Mouse (Mus musculus) layer of hippocampus, adult 9-11 months (tissue): Measurements from ENCODE around the gene Olfr876.
"Not testable (repeated sequence)": the region's sequence is repeated elsewhere in the genome, so short reads cannot be mapped to it uniquely, and the experiment has no call there.

ENCODE experiments used
- DNase-seq: peaks from one replicate; pipeline ENCODE4 v3.0.0; 2022

The Olfr876 gene

DNA sequence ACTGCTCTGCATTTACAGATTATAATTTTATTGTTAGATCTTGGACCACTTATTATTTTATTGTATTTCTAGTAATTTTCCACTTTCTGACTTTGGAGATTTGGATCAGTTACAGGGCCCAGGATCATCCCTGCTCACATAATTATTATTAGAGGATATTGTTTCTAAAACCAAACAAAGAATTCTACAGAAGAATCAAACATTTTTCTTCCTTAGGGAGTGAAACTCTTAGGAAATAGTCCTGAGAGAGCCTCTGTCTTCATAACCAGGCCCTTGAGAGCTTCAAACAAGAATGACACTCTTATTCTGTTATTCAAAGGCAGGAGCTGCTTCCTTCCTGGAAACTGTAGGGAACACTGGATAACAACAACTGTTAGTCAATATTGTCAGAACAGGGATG lies at the start of gene Olfr876:
TSS of gene Olfr876 (plus strand) at position 301 of the 400 bp plus-strand sequence.
- no peak for DNase-seq

DNA sequence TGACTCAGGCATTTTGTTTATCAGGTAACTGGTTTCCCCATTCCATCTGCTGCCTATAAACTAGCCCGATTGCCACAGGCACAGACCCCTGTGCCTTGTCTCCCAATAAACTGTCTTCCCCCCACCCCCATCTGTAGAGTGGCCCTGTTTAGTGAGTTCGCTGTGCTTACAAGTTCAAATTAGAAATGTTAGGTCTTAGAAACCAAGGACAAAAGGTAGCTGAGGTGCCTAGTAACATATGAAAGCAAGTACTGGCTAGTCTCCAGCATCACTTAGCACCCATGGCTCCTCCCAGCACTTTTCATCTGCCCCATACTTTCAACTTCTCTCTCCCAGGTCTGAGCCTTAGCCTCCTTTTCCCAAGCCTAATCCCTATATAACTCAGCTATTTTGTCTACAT lies 41.1 kb upstream of the Olfr876 start:
- DNase-seq, result no peak

DNA sequence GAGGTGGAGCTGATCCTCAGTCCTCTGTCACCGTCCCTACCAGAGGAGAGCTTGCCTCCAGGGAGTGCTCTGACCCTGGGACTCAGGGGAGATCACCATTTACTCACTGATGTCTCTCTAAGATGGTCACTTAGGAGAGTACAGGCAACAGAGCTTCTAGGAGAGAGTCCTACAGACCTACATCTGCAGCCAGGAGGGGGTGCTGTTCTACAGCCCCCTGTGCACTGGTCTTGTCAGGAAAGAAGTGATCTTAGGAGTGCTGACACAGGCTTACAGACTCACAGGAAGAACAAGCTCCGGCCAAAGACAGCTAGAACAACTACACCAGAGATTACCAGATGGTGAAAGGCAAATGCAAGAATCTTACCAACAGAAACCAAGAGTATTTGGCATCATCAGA lies 40.3 kb upstream of the Olfr876 start:
- DNase-seq, result no peak

DNA sequence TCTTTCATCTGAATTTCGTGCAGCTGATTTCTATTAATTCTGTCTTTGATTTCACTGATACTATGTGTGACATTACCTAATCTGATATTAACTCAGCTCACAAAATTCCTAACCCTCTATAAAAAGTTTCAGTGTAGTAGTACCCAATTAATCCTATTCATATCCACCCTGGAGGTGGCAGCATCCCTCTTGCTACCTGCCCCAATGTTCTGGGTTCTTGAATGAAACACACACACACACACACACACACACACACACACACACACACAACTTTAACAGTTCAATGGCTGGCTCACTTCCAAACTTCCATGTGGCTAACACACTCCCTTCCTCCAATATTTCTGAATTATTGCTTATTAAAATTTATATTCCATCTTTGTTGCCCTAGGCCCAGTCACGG lies 32.2 kb upstream of the Olfr876 start:
- no peak for DNase-seq

DNA sequence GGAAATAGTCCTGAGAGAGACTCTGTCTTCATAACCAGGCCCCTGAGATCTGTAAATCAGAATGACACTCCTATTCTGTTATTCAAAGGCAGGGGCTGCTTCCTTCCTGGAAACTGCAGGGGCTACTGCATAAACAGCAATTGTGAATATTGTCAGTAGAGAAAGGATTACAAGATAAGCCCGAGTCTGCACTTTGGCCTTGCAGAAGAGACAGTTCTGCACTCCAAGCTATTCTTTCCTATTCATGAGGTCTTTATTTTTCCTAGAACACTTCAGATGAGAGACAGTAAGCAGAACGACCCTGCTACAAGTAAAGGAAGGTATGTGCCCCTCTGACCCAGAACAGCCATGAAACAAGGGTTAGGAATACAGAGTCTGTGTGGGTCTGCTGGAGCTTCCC lies 31.1 kb upstream of the Olfr876 start, which contains the start of gene Olfr875:
TSS of gene Olfr875 (plus strand) at position 99 of the 400 bp plus-strand sequence.
- DNase-seq, result no peak

DNA sequence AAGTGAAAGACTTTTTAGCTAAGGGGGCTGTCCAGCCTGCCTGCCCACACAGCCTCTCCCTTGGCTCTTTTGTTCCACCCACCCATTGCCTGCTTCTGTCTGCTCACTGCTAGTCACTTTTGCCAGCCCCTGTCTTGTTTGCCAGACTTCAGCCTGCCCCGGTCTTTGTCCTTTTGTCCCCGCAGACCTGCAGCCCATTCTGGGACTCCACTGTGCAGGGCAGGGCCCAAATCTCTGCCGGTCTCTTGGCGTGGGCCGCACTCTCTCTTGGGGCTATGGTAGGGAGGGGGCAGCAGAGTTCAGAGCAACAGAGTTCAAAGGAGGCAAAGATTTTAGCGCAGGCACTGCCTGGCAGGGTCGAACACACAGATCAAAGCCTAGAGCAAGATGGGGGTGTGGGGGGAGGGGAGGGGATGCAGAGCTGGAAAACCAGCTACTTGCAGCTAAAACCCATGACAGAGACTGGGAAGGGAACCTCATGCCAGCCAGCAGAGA lies 20.0 kb upstream of the Olfr876 start:
- no peak for DNase-seq

DNA sequence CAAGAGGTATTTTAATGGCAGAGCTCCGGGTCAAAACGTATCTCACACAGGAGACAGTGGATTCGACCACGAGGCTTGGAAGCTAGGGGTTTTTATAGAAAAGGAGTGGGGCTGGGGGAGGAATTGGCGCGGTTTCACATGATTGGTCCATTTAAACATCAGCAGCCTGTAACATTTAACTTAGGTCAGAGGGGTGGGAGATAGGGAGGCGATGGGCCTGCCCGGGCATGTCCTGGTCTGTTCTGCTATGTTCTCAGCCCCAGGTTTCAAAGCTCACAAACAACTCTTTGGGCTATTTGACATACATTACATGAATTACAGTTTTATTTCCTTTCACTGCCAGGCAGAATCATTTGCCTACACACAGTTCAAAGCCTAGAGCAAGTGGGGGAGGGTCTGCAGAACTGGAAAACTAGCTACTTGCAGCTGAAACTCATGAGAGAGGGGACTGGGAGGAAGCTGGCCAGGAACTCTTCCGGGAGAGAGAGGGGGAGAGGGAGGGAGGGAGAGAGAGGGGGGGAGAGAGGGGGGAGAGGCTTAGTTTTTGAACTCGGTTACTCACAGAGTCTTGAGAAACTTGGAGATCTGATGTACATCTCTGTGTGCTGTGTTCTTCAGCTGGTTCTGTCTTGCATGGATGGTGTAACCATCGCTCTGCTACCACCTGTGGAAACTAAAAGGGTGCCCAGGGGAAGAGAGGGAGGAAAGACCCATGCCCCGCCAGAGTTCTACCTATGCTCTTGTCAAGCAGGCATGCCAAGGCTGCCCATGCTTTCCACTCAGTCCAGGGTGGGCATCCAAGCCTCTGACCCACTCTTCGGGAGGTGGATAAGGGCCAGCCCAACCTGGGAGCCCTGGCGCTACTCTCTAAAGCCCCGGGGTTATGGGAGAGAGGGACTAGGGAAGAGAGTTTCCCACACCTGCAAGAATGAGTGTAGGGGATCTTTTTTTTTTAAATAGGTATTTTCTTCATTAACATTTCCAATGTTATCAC lies 19.1 kb upstream of the Olfr876 start:
- not testable (repeated sequence) for DNase-seq

DNA sequence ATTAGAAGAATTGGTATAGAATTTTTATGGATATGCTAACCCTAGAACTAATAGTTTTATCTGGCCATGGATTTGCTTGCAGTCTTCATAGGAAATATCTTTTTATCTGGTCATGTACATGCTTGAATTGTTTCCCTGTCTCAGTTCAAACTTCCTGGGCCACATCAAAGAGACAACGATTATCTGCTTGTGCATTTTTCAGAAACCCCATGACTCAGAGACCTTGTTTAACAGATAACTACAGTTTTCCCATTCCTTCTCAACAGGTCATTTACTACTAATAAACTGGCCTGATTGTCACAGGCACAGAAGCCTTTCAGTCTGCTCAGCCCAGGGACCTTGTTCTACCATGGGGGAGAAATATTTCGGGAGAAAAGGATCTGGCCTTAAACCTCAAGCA lies 16.4 kb upstream of the Olfr876 start:
- no peak for DNase-seq

DNA sequence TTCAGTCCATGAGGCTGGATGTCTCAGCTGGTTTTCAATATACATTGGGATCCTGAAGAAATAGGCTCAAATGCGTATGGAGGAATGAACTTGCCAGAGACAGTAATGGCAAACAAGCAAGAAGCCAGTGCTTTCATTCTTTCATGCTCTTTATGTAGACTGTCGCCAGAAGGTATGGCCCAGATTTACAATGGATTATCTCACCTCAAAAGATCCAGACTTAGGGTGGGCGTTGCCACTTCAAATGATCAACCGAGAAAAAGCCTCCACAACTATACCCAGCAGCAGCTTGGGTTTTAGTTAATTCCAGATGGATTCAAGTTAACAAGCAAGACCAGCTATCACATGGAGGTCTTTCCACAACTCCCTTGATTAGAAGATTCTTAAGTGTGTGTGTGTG lies 776 bp upstream of the Olfr876 start:
- DNase-seq, result peak; percentile 25

DNA sequence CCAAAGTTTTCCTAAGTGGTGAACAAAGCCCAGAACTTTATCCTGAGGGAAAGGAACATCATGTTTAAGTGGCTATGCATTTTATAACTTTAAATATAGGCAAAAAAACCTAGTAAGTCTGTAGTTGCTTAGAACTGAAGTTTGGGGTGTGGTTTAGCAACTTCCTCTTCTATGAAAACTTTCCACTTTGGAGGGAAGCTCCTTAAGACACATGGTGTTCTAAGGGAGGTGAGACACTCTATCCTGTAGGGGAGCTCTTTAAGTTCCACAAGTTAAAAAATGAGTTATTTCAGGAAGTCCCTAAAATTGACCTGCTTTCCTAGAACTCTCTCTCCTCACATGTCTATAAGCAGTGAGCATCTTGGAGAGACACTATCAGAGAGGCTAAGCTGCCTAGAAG lies 4.4 kb downstream of the Olfr876 start:
- no peak for DNase-seq

DNA sequence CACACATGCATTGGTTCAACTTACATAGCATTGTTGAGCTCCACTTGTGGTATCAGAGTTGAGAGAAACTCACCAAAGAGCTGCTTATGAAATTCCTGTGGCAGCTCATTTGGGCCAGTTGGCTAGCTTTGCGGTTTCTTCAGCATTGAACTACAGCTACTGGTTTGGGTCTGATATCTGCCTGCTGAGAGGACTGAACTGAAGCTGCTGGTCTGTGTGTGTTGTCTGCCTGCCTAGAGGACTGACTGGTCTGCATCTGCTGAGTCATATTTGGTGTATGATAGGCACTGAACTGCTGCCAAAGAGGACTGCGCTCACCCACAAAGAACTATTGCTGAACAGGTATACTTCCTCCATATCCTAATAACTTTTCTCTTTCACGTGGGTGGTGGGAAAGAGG lies 5.6 kb downstream of the Olfr876 start:
- no peak for DNase-seq

DNA sequence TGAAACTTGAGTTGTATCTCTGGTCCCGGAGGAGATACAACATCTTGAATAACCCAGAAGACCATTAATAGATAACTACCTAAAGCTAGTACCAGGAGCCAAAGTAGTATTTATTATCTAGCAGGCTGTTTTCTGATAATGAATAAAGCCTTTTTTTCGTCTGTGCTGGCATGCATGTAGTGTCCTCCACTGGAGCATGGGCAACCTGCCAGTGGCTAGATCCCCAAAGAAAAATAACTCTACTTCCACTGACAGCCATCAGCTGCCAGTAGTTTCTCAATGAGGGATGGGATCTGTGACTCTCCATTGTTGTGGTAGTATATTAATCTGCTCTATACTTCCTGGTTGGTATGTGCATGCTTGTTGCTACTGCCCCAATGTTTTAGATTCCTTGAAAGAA lies 6.1 kb downstream of the Olfr876 start:
- no peak for DNase-seq

DNA sequence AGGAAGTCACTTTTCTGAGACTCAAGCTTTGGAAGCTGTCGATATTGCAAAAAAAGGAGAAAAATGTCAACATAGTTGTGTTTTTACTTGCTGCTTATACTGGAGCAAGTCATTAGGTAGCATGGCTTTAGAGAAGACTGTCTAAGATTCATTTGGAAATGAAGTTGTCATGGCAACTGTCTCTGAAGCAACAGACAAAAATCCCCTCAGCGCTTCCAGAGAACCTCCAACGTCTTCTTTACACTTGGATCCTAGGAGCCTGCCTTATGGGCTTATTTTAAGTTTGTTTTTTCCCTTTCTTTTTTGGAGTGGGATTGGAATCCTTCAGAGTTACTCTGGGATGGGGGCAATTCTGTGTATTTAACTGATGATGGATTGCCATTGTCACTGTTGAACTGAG lies 11.9 kb downstream of the Olfr876 start:
- DNase-seq, result peak; percentile 35

DNA sequence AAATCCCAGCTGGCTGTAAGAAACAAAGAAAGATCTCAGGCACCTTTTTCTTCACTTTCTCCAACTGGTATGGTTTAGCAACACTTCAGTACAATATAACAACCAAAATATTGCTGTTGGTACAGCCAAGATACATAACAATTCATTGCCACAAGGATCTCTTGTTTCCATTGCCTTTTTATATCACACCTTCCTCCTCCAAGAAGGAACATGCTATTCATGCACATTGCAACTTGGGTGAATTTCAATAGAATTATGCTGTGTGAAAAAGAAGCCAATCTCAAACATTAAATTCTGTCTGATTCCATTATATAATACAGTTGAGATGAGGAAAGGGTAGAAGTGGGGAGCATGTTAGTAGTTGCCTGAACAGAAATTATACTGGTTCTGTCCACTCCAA lies 27.1 kb downstream of the Olfr876 start:
- DNase-seq, result no peak

DNA sequence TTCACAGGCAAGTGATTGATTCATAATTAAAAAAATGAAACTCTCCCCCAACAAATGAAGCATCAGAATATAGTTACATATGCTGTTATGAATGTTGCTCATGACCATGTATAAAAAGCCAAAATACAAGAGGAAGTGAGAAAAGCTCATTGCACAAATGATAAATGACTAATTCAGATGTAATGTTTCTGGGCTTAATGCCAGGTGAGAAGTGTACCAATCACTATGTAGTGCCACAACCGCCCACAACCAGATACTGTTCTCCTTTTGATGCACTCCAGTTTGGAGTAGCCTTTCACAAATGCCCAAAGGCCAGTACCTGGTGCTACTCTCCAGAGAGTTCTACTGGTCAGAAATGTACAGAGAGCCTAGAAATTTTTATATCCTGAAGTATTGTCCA lies 30.5 kb downstream of the Olfr876 start:
- peak; percentile 20 for DNase-seq

DNA sequence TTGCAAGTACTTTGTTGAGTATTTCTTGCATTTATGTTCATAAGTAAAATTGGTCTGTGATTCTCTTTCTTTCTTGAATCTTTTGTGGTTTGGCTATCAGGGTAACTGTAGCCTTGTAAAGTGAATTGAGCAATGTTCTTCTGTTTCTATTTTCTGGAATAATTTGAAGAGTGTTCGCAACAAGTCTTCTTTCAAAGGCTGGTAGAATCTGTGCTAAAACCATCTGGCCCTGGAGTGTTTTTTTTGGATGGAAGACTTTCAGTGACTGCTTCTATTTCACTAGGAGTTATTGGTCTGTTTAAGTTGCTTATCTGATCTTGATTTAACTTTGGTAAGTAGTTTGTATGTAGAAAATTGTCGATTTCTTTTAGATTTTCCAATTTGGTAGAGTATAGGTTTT lies 46.4 kb downstream of the Olfr876 start:
- no peak for DNase-seq

DNA sequence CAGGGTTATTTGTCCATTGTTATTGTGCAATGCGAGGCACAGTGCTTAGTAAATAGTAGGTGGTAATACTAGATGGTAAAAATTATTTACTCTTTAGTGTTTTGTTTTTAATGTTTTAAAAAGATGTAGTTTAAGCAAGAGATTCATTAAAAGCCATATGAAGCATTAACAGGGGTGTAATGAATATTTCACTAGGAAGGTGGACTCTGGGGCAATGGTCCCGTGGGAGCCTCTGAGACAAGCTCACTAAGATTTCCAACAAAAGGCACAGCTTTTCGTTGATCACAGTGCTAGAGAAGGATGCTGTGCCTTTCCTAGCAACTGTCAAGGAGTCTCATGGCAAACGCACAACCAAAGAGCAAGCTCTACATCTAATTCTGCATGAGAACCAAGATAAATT lies 51.1 kb downstream of the Olfr876 start, which contains the start of gene Olfr877:
TSS of gene Olfr877 (plus strand) at position 301 of the 400 bp plus-strand sequence.
- DNase-seq, result no peak
